8 mouse cellular contexts compared by ENCODE assay signal in genomic region chr5:92112585-92112984, GRCm38 (mm10). TPM values are rescaled to one million over a fixed set of nuclear protein-coding genes. Genes with fewer than 3 reads are reported as not detected.
A peak's percentile ranks its signal among the peaks of the same experiment; 100 is the strongest.
DNase-seq lines count a peak whose midpoint lies in the region; ATAC-seq and TF ChIP-seq lines count a peak whose summit lies in the region.

No protein-coding gene starts in this region.

- no peaks in the 10 kb centered on the region for H3K9me3 ChIP-seq in forebrain, embryonic 13.5 days (replicated peaks)
- no peaks in the 10 kb centered on the region for H3K9me3 ChIP-seq in limb, embryonic 13.5 days

- ATAC-seq in forebrain, embryonic 13.5 days, result no peak
- ATAC-seq in limb, embryonic 13.5 days (ENCODE audit: low FRiP score, low read depth), result no peak
- ATAC-seq in monocyte, adult 5-6 weeks (replicated peaks; ENCODE audit: insufficient number of reproducible peaks, low FRiP score, low TSS enrichment, poor library complexity, severe bottlenecking), result no peak
- no peak for ATAC-seq in cerebellum, adult (ENCODE audit: insufficient number of reproducible peaks, low FRiP score, low TSS enrichment)

- peaks cover 7% of the 10 kb centered on the region; the same call in 1 of the 2 replicates for H3K4me1 ChIP-seq in liver, adult 2 months (ENCODE audit: control insufficient read depth, insufficient read depth, low read length)
- peaks cover 14% of the 10 kb centered on the region for H3K4me1 ChIP-seq in forebrain, embryonic 13.5 days
- peaks cover 10% of the 10 kb centered on the region for H3K4me1 ChIP-seq in limb, embryonic 13.5 days

- H3K79me2 ChIP-seq in liver, adult 2 months (ENCODE audit: control insufficient read depth, insufficient read depth, low read length), result peaks cover 3% of the 10 kb centered on the region; the same call in 1 of the 2 replicates

- H3K36me3 ChIP-seq in liver, adult 2 months (ENCODE audit: control insufficient read depth, insufficient read depth, low read length), result no peaks in the 10 kb centered on the region
- H3K36me3 ChIP-seq in forebrain, embryonic 13.5 days (ENCODE audit: poor library complexity, severe bottlenecking), result no peaks in the 10 kb centered on the region
- H3K36me3 ChIP-seq in limb, embryonic 13.5 days, result no peaks in the 10 kb centered on the region

- no peak for TF ChIP-seq POLR2A in liver, adult 2 months (IDR thresholded peaks at IDR 0.05; ENCODE audit: extremely low read depth, insufficient read depth, low read length)

- DNase-seq in liver, adult 2 months (ENCODE audit: extremely low read depth, low read depth, low spot score), result no peak
- no peak for DNase-seq in liver
- peak; percentile 24 for DNase-seq in retina, embryonic 14.5 days (ENCODE audit: low spot score)
- no peak for DNase-seq in adrenal gland, postnatal 4 days (ENCODE audit: low spot score in 2 of 2)

- H3K27me3 ChIP-seq in liver, adult 2 months (ENCODE audit: control insufficient read depth, insufficient read depth, low read length), result no peaks in the 10 kb centered on the region
- peaks cover 15% of the 10 kb centered on the region for H3K27me3 ChIP-seq in forebrain, embryonic 13.5 days
- peaks cover 3% of the 10 kb centered on the region; the same call in 1 of the 2 replicates for H3K27me3 ChIP-seq in limb, embryonic 13.5 days

- H3K9ac ChIP-seq in liver, adult 2 months (ENCODE audit: low read depth, low read length), result peak overlapping the region; percentile 58
- no peak overlapping the region for H3K9ac ChIP-seq in forebrain, embryonic 13.5 days
- H3K9ac ChIP-seq in limb, embryonic 13.5 days, result 0 out of 2 replicates have a peak overlapping the region, but pooled peaks have one; percentile 0

- 6% methylated on average over 10 of the region's 10 CpGs for WGBS in liver, adult 2 months
- WGBS in forebrain, embryonic 13.5 days, result under 1% methylated on average over 10 of the region's 10 CpGs
- 3% methylated on average over 10 of the region's 10 CpGs for WGBS in limb, embryonic 13.5 days

- H3K27ac ChIP-seq in liver, adult 2 months (replicated peaks; ENCODE audit: insufficient read depth, low read depth, low read length), result no peak overlapping the region
- H3K27ac ChIP-seq in forebrain, embryonic 13.5 days, result no peak overlapping the region
- no peak overlapping the region for H3K27ac ChIP-seq in limb, embryonic 13.5 days

- peak overlapping the region; percentile 40 for H3K4me2 ChIP-seq in forebrain, embryonic 13.5 days
- peak overlapping the region; percentile 51 for H3K4me2 ChIP-seq in limb, embryonic 13.5 days (replicated peaks)

- no peak for TF ChIP-seq CTCF in liver, adult 2 months (IDR thresholded peaks at IDR 0.05; ENCODE audit: low read depth, low read length)

- peak overlapping the region; percentile 1; the same call in 1 of the 2 replicates for H3K4me3 ChIP-seq in liver, adult 2 months (ENCODE audit: insufficient read depth, low read depth, low read length)
- H3K4me3 ChIP-seq in forebrain, embryonic 13.5 days, result no peak overlapping the region
- peak overlapping the region; percentile 19 for H3K4me3 ChIP-seq in limb, embryonic 13.5 days

RNA-seq across cellular contexts. Expression of gene Uso1, which starts 25.2 kb away (rescaled TPM):
- 44.7 and 46.6 TPM in 2 replicates for total RNA-seq in liver, adult 2 months (2014; rRNA removed)
- 20.4 and 22.2 TPM in 2 replicates for polyA plus RNA-seq in liver, adult 2 months (2012; rRNA removed)
- polyA plus RNA-seq in forebrain, embryonic 13.5 days (2015; fragmentation: Nextera tagmentation; extraction: Ambion mirVana), result 42.6 and 43.9 TPM in 2 replicates
- polyA plus RNA-seq in limb, embryonic 13.5 days (2015; fragmentation: Nextera tagmentation; extraction: Ambion mirVana), result 50.1 and 53.2 TPM in 2 replicates
- total RNA-seq in monocyte, adult 5-6 weeks (2017), result 16.5 to 45.5 TPM (median 28.5 TPM) in 3 replicates
- total RNA-seq in adrenal gland, postnatal 4 days (2021), result 10 to 100 TPM; 68.8 to 71.5 TPM

RNA-seq across cellular contexts. Expression of gene G3bp2, which starts 29.1 kb away (rescaled TPM):
- 29.5 and 37.3 TPM in 2 replicates for total RNA-seq in liver, adult 2 months (2014; rRNA removed)
- 11.3 and 12.1 TPM in 2 replicates for polyA plus RNA-seq in liver, adult 2 months (2012; rRNA removed)
- 337 and 342 TPM in 2 replicates for polyA plus RNA-seq in forebrain, embryonic 13.5 days (2015; fragmentation: Nextera tagmentation; extraction: Ambion mirVana)
- polyA plus RNA-seq in limb, embryonic 13.5 days (2015; fragmentation: Nextera tagmentation; extraction: Ambion mirVana), result 201 and 209 TPM in 2 replicates
- total RNA-seq in monocyte, adult 5-6 weeks (2017), result 133 to 155 TPM (median 141 TPM) in 3 replicates
- 100 to 1,000 TPM; 108 to 116 TPM for total RNA-seq in adrenal gland, postnatal 4 days (2021)
